8 mouse cellular contexts compared by ENCODE assay signal in the genomic region with DNA sequence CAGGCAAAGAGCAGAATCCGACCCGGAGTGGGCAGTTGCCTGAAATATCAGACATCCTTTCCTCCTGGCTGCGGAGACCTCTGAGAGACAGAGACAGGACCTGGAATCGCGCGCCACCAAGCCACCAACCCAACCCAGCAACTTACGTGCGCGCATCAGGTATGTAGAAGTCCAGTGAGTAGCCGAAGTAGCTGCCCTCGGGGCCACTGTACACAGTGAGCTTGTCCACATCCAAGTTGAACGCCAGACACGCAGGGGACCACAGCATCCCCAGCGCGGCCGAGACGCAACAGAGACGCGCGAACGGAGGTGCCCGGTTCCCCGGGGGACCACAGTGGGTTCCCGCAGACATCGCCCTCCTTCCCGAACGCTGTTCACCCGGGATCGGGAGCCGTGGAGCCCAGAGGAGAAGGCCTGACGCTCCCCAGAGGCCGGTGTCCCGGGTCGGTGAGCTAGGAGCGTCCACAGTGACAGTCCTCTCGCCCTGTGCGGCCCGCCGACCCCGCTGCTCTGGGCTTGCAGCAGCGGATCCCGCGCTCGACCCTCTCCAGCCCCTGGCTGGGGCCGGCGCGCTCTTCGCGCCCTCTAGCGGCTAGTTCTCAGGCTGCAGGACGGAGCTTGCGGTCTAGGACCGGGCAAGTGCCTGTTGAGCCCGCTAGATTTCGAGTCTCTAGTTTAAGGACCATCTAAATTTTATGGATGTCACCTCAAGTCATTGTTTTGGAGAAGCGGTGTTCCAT. TPM values are rescaled to one million over a fixed set of nuclear protein-coding genes. Genes with fewer than 3 reads are reported as not detected.
A peak's percentile ranks its signal among the peaks of the same experiment; 100 is the strongest.
DNase-seq lines count a peak whose midpoint lies in the region; ATAC-seq and TF ChIP-seq lines count a peak whose summit lies in the region.

A gene (minus strand): TSS at position 492 of the 740 bp plus-strand sequence.

- ATAC-seq in Patski, result peak; percentile 98
- peak; percentile 98 for ATAC-seq in hindbrain, embryonic 16.5 days
- peak; percentile 96 for ATAC-seq in megakaryocyte, adult 5-6 weeks (ENCODE audit: poor library complexity, severe bottlenecking)

- no peak for DNase-seq in Patski (ENCODE audit: low read depth, low spot score)
- DNase-seq in cerebellum, postnatal 25 days, result peak; percentile 76 to 88
- DNase-seq in gastrocnemius, adult 18-20 months (ENCODE audit: low spot score), result peak; percentile 69
- peak; percentile 83 to 94 for DNase-seq in left cerebral cortex, adult 2 months (ENCODE audit: extremely low spot score in 1 of 2, low spot score in 2 of 2)
- DNase-seq in right cerebral cortex, postnatal 10 days (ENCODE audit: low spot score in 2 of 2), result peak; percentile 78 to 87
- peak; percentile 83 for DNase-seq in urinary bladder, postnatal 25 days (ENCODE audit: low spot score)

- H3K4me2 ChIP-seq in hindbrain, embryonic 16.5 days (ENCODE audit: low read length), result peak within 1 kb of the TSS; percentile 94

- H3K27ac ChIP-seq in hindbrain, embryonic 16.5 days (ENCODE audit: low read depth, low read length), result no peak within 1 kb of the TSS
- peak within 1 kb of the TSS; percentile 66 for H3K27ac ChIP-seq in left cerebral cortex, adult 2 months

- intact Hi-C loops in left cerebral cortex, adult 2 months (cut with DNase I), result loop anchor here (2.0 kb wide), 4 partner anchors 87 to 299 kb away; no protein-coding TSS in a partner anchor

- peaks cover 29% of the 10 kb centered on the region for H3K27me3 ChIP-seq in Patski
- no peaks in the 10 kb centered on the region; the same call in 1 of the 2 replicates for H3K27me3 ChIP-seq in hindbrain, embryonic 16.5 days (replicated peaks; ENCODE audit: control insufficient read depth, insufficient read depth, low read length)

- H3K4me3 ChIP-seq in hindbrain, embryonic 16.5 days (ENCODE audit: low read length), result peak within 1 kb of the TSS; percentile 80
- H3K4me3 ChIP-seq in left cerebral cortex, adult 2 months, result peak within 1 kb of the TSS; percentile 53

- CTCF ChIA-PET in Patski (lab: Charles Lee), result interaction anchor here (0.7 to 1.6 kb wide), 6 partner anchors 10 to 298 kb away, joined by 3 to 8 read pairs (median 4); no protein-coding TSS in a partner anchor

- WGBS in hindbrain, embryonic 16.5 days, result 1% methylated on average over 50 of the region's 56 CpGs

- peak within 1 kb of the TSS; percentile 87 for H3K9ac ChIP-seq in hindbrain, embryonic 16.5 days (ENCODE audit: low read depth, low read length)

- H3K36me3 ChIP-seq in hindbrain, embryonic 16.5 days (ENCODE audit: control insufficient read depth, insufficient read depth, low read length), result no peaks in the 10 kb centered on the region

- no peaks in the 10 kb centered on the region for H3K9me3 ChIP-seq in hindbrain, embryonic 16.5 days (ENCODE audit: control insufficient read depth, low read length)

- no peaks in the 10 kb centered on the region; the same call in 1 of the 2 replicates for H3K4me1 ChIP-seq in hindbrain, embryonic 16.5 days (ENCODE audit: control insufficient read depth, insufficient read depth, low read depth, low read length)

- POLR2A ChIA-PET in Patski (lab: Charles Lee), result no interaction called here

- TF ChIP-seq CTCF in Patski (IDR thresholded peaks at IDR 0.05), result peak; percentile 100
- peak; percentile 98 for TF ChIP-seq CTCF in left cerebral cortex, adult 2 months (IDR thresholded peaks at IDR 0.05)

- in situ Hi-C loops in Patski (cut with MboI; ENCODE audit: low pct_unique_long_range_greater_than_20kb), result loop anchor here (5.0 kb wide), 1 partner anchor 299 kb away; no protein-coding TSS in a partner anchor

RNA-seq across cellular contexts. Expression of the gene that starts here (rescaled TPM):
- not detected for polyA plus RNA-seq in Patski (2021)
- total RNA-seq in gastrocnemius, adult 18-20 months (2021), result 1 to 10 TPM; 1.2 to 1.8 TPM
- polyA plus RNA-seq in hindbrain, embryonic 16.5 days (2015; fragmentation: Nextera tagmentation; extraction: Ambion mirVana), result 3.1 and 4.0 TPM in 2 replicates
- total RNA-seq in left cerebral cortex, adult 2 months (2021), result 10 to 100 TPM in 1 of 2 experiments, 1 to 10 TPM in 1; 9.6 to 10.7 TPM
- total RNA-seq in megakaryocyte, adult 5-6 weeks (2015), result 8.3 and 11.4 TPM in 2 replicates
- 8.9 and 15.0 TPM in 2 replicates for total RNA-seq in megakaryocyte, adult 5-6 weeks (2017)

Comparison
In these comparisons a context has a peak if more than half of its experiments do, and no peak if none do; other contexts are left out.
1. Peak in ATAC-seq in Patski; RNA of the gene not detected or under 1 TPM.